Mouse (Mus musculus): ENCODE results near the gene Sars.

- TF ChIP-seq POLR2A (IDR thresholded peaks at IDR 0.05; ENCODE audit: insufficient read depth, low read depth, low read length) = no peak
- TF ChIP-seq EP300 (IDR thresholded peaks at IDR 0.05; ENCODE audit: insufficient read depth, low read depth, low read length) = no peak
- no peak for TF ChIP-seq CTCF (IDR thresholded peaks at IDR 0.05)
These were observed 52.2 kb downstream of the Sars start for GRCm38 (mm10) chr3:108392793-108393192.
